Mouse (Mus musculus): ENCODE results near the gene Tenm3.

DNA sequence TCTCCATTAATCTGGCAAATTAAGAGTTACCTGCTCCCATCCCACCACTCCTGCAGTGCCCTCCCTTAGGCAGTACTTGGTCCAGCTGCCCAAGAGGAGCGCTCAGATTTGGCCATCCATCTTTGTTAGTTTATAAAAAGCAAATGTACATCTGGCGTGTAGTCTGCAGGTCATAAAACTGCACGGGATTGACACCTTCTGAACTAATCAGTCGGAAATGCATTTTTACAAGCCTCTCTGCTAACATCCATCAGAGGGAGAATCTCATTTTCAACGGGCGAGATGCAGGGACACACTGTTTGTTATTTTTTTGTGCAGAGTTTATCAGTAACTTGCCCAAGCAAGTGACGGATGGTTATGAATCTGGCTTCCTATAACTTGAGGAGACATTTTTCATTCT is 539.5 kb downstream of the Tenm3 start:
- TF ChIP-seq CTCF (IDR thresholded peaks at IDR 0.05; ENCODE audit: borderline replicate concordance, insufficient read depth, low read length) (no peak), POLR2A (IDR thresholded peaks at IDR 0.05; ENCODE audit: low read depth, low read length) (no peak)
